Mouse (Mus musculus): Measurements from ENCODE around the gene Akap11. TPM values are rescaled to one million over a fixed set of nuclear protein-coding genes. Genes with fewer than 3 reads are reported as not detected.
"Not testable (repeated sequence)": the region's sequence is repeated elsewhere in the genome, so short reads cannot be mapped to it uniquely, and the experiment has no call there.

The Akap11 gene
- 10 to 100 TPM in 1 of 2 experiments, 1 to 10 TPM in 1; 10.0 to 15.6 TPM for total RNA-seq (2021)
- long read RNA-seq, experiment 1, full-length matches to known transcripts: 1 of 2 reads
- long read RNA-seq, experiment 1, partial matches to known transcripts: 0 of 2 reads
- long read RNA-seq, experiment 1, other reads (novel, unspliced or antisense): 1 of 2 reads
- long read RNA-seq, experiment 2, partial matches to known transcripts: 1 of 3 reads
- long read RNA-seq, experiment 2, other reads (novel, unspliced or antisense): 2 of 3 reads

- peak; percentile 95 for DNase-seq
These were observed at the start of gene Akap11 for GRCm38 (mm10) chr14:78536281-78537165. TSS of gene Akap11 (minus strand) at chr14:78536808.

- DNase-seq: no peak
These were observed 47.6 kb upstream of the Akap11 start for GRCm38 (mm10) chr14:78584222-78584621.

GRCm38 (mm10) chr14:78583168-78583567, 46.6 kb upstream of the Akap11 start:
- DNase-seq: no peak

- DNase-seq: no peak
These were observed 39.3 kb upstream of the Akap11 start for GRCm38 (mm10) chr14:78575899-78576298.

GRCm38 (mm10) chr14:78568410-78568809, 31.8 kb upstream of the Akap11 start:
- DNase-seq: no peak

- no peak for DNase-seq
These were observed 29.8 kb upstream of the Akap11 start for GRCm38 (mm10) chr14:78566431-78566830.

GRCm38 (mm10) chr14:78564292-78564691, 27.7 kb upstream of the Akap11 start:
- DNase-seq: no peak

- no peak for DNase-seq
These were observed 26.6 kb upstream of the Akap11 start for GRCm38 (mm10) chr14:78563211-78563610.

- DNase-seq: no peak
These were observed 25.5 kb upstream of the Akap11 start for GRCm38 (mm10) chr14:78562121-78562520.

- DNase-seq: no peak
These were observed 22.4 kb upstream of the Akap11 start for GRCm38 (mm10) chr14:78559042-78559441.

GRCm38 (mm10) chr14:78554830-78555229, 18.2 kb upstream of the Akap11 start:
- DNase-seq: not testable (repeated sequence)

GRCm38 (mm10) chr14:78553661-78554060, 17.1 kb upstream of the Akap11 start:
- no peak for DNase-seq

- DNase-seq: peak; percentile 16
These were observed 12.2 kb upstream of the Akap11 start for GRCm38 (mm10) chr14:78548807-78549206.

- DNase-seq: no peak
These were observed 4.7 kb upstream of the Akap11 start for GRCm38 (mm10) chr14:78541319-78541718.

- no peak for DNase-seq
These were observed 3.2 kb upstream of the Akap11 start for GRCm38 (mm10) chr14:78539821-78540220.

GRCm38 (mm10) chr14:78538572-78539320, 2.1 kb upstream of the Akap11 start:
- DNase-seq: peak; percentile 64

GRCm38 (mm10) chr14:78537551-78537950, 943 bp upstream of the Akap11 start:
- DNase-seq: no peak

GRCm38 (mm10) chr14:78535366-78535765, 1.2 kb downstream of the Akap11 start:
- DNase-seq: no peak

- DNase-seq: no peak
These were observed 2.0 kb downstream of the Akap11 start for GRCm38 (mm10) chr14:78534651-78535050.

- DNase-seq: no peak
These were observed 2.9 kb downstream of the Akap11 start for GRCm38 (mm10) chr14:78533701-78534100.

- no peak for DNase-seq
These were observed 4.3 kb downstream of the Akap11 start for GRCm38 (mm10) chr14:78532345-78532744.

GRCm38 (mm10) chr14:78530256-78530655, 6.4 kb downstream of the Akap11 start:
- no peak for DNase-seq

Data from gastrocnemius, postnatal 25 days (tissue).